Mouse (Mus musculus) megakaryocyte-erythroid progenitor cell, adult 5-6 weeks (primary cell): ENCODE measurements at regions not wholly inside any gene's neighbourhood (a gene's known extent, or its start where the extent isn't known, plus 50 kb on each side); places are given as distances from the start of the nearest gene placed in this dataset.

ENCODE experiments used
- ATAC-seq: replicated peaks from 2 replicates; pipeline ENCODE4 v1.8.0; 2016; ENCODE audit warnings: mild to moderate bottlenecking, inconsistent platforms; ENCODE audit not compliant: severe bottlenecking, poor library complexity, low FRiP score, low TSS enrichment

DNA sequence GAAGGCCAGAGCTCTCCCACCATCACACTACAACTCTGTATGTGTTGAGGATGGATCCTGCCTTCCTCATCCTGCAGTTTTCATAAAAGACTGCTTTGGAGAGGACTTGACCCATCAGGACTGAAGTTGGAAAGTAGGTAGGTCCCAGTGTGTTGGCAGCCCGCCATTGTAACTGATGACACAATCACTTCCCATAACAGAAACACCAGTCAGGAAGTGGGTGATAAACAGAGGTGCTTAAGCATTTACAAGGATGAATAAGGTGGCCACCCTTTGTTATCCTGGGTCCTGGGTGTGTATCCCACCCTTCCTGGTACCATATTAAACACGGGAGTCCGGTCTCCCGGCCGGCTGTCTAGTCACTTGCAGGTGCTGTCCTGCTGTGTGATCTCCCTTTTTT lies 118.3 kb downstream of the Snx10 start:
- ATAC-seq, result no peak

DNA sequence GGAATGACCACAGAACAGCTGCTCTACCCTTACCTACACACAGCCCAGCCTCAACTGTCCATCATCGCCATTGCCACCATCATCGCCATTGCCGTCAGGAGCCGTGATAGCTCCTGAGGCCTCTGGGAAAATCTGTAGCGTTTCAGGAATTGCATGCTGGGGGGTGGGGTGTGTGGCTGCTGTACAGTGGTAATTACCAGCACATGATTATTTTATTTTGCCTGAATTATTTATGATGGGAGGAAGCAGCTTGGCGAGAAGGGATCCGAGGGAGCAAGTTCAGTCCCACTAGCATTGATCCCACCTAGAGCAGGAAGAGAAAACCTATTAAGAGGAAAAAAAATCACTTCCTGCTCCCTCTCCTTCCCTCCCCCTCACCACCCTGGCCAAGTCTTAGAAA lies 125.1 kb downstream of the Snx10 start:
- no peak for ATAC-seq

DNA sequence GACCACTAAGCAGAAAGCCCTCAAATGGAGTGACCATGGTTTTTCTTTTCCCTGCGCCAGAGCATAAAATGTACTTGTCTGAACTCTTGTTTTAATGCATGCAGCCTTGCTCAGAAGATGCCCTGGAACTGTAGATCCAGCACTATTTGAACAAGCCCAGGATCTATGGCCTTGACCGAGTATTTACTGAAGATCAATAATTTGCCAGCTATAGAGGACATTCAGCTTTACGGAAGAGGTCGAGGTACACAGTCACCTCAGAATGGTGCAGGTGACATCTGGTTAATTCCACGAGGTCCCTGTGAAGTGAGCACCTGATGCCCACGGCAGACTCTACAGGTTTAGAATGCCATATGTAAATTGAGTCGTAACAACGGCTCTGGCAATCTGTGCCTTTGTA lies 130.1 kb downstream of the Snx10 start:
- no peak for ATAC-seq

DNA sequence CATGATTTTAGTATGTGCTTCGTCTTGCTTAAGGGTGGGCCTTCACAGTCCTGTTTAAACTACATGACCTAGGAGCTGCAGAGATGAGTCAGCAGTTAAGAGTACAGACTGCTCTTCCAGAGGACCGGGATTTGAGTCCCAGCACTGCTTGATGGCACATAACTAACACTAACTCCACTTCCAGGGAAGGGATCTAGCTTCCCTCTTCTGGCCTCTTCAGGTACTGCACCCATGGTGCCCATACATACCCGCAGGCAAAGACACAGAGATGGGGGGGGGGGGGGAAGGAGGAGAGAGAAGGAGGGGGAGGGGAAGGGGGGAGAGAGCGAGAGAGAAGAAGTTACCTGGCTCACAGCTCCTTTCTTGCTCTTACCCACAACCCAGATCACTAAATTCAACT lies 131.3 kb downstream of the Snx10 start:
- ATAC-seq, result no peak

GRCm38 (mm10) chr6:51656078-51656477 lies 132.4 kb downstream of the Snx10 start:
- no peak for ATAC-seq

GRCm38 (mm10) chr6:51656883-51657640 lies 133.4 kb downstream of the Snx10 start:
- no peak for ATAC-seq

GRCm38 (mm10) chr6:51658360-51658759 lies 134.7 kb downstream of the Snx10 start:
- ATAC-seq, result no peak

DNA sequence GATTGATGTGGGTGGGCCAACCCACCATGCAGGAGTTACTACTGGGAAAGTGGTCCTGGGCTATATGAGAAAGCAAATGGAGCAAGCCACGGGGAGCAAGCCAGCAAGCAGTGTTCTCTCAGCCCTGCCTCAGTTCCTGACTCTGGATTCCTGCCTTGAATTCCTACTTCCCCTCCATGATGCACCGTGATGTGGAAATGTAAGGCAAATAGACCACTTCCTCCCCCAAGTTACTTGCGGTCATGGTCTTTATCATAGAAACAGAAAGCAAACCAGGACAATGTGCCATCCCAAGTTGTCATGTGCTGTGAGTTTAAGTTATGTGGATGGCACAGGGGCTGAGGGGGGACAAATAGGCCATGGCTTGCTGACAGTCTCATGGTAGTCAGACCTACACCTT lies 139.5 kb downstream of the Snx10 start:
- ATAC-seq, result no peak

DNA sequence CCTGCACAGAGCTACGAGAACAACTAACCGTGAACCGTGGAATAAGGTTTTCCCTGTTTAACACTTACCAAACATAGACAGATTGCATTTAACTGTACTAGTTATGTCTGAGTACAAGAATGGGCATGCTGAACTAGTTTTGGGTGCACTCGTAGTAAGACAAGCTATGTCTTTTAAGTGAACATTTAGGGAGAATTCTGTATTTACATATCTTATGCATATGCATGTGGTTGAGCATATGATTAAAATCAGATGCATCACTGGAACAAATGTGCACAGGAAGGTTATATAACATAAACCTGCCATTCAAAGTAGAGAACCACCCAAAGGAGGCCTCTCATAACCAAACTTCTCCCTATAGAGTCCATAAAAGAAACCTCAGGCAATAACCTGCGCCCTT lies 140.3 kb downstream of the Snx10 start:
- no peak for ATAC-seq

GRCm38 (mm10) chr6:51667022-51667421 lies 143.3 kb downstream of the Snx10 start:
- ATAC-seq, result no peak

- ATAC-seq, result no peak
These were observed 151.7 kb downstream of the Snx10 start for GRCm38 (mm10) chr6:51675342-51675945.

DNA sequence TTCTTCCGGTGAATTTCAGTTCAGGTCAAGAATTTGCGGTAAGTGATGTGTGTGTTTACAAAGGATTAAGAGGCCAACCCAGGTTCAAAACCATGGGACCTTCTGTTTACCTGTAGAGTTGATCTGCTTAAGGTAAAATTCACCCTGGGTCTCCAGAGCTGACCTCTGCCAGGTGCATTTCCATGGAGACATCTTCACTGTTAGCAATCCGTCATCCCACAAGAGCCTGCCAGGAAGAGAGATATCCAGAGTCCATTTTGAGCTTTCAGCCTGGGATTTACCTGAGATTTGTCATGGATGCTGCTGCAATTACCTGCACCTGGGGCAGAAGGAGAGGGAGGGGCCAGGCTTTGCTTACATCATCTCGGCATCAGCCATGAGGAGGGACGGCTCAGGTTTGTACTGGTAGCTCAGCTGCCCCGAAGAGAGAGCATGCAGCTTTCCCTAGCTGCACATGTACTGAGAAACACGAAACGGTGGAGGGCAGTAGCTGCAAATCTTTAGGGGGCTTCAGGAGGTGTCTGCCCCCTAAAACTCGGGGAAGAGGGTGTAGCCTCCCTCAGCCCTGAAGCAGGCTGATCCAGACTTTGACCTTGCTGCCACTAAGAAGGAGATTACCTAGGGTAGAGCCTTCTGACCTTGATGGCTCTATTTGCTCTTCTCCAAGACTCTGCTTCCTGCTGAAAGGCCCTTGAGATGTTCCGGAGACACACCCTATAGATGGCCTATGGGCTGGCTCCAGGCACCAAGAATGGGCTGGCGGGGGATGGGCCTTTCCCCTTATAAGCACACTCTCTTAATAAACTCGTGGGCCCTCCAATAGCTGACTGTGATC lies 153.7 kb downstream of the Snx10 start:
- ATAC-seq, result no peak

DNA sequence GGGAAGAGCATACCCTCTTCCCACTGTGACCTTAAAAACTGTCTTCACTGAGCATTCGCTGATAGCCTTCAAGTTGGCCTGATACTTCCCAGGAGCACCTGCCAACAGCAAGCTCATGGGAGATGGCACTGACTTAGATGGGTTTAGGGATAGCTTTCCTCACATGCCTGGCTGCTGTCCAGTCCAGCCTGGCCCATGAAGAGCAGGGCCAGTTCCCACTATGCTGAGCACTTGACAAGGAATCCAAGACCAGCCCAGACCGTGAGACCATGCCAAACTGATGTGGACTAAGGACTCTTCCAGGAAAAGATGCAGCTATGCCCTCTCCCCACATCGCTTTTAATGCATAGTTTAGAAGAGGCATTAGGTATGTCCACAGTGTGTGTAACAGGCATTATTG lies 155.0 kb downstream of the Snx10 start:
- no peak for ATAC-seq

DNA sequence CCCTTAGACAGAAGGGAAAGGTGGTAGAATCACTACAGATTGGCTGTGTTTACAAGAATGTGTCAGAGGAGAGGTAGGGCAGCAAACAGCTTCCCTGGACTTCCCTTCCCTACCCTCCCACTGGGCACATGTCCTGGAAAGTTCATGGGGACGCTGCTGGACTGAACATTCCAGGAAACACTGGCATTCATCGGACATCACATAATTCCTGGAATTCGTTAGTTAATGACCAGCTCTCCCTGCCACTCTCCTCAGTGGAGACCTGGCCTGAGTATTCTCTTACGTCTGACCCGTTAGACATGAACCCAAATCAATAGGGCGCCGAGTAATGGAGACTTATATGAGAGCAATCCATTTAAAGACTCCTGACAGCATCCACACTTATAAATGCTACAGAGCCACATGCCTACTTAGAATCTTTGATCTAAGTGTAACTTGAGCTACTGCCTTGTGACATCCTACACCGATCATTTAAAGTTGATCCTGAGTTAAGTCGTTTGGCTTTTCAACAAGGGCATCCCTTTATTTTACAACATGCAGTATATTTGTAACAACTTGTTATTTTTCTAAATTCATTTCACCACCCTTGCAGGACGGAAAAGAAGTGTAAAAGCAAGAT lies 156.6 kb downstream of the Snx10 start:
- ATAC-seq, result no peak

DNA sequence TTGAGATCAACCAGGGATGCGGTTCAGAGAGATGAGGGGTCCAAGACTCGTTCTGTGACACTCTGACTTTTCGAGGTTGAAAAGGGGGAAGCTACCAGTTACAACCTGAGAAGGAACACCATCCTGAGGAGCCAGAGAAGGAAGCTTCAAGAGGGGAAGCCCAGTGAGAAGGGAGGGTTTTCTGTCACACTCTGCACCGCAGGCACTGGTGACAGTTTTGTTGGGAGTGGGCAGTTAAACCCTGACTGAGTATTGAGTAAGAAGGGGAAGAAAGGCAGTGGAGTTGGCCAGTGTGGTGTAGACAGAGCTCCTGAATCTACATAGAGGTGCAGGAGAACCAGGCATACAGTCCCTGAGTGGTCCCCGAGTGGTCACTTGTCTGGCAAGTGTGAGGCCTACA lies 159.4 kb downstream of the Snx10 start:
- no peak for ATAC-seq

DNA sequence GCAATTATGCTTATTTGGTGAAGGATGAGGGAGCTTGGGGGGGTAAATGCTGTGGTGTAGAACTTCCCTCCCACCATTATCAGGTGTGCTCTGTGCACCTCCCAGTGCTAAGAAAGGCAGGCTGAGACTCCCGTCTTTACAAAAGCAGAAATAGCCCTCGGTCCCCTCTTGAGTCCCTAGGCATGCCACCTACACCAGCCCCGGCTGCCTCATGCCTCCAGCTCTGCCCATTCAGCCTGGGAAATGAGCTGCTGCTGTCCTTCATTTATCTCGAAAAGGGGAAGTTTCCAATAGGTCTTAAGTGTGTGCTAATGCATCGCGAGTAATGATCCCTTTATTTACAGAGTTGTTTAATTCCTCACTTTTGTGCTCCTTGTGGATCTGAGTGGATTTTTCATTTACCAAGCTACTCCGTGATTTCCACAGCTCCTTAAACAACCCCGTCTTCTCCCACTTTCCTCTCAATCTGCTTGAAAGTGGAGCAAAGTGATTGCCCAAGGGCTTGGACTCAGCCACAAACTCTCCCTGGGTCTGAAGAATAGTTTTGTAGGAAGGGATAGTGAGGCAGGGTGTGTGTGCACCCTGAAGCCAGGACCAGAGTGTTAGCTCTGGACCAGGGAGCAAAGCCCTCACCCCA lies 162.1 kb downstream of the Snx10 start:
- no peak for ATAC-seq

GRCm38 (mm10) chr6:51690795-51691563 lies 167.3 kb downstream of the Snx10 start:
- 0 out of 2 replicates have a peak, but pooled peaks have one; percentile 50 for ATAC-seq

GRCm38 (mm10) chr6:51693984-51694383 lies 170.3 kb downstream of the Snx10 start:
- ATAC-seq, result no peak

DNA sequence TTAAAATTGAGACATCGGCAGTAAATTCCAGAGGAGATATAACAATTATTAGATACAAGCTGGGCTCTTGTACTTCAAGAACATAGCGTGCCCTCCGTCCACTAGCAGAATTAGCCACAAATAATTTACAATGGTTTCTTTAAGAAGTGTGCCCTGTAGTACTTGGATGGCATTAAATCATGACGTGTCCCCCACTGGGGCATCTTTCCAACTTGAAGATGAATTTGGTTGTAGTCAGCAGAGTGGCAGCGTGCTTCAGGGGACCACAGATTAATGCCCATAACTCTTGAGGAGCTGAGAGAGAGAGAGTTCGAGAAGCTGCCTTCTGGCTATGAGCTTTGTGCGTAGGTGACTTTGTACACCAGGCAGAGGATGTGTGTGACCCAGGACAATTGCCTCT lies 172.7 kb downstream of the Snx10 start:
- ATAC-seq, result no peak
